Mouse (Mus musculus): ENCODE data around the gene Atrnl1.

The Atrnl1 gene

GRCm38 (mm10) chr19:58125010-58125409, 514.2 kb downstream of the Atrnl1 start:
- no peak for DNase-seq

GRCm38 (mm10) chr19:58131896-58132295, 521.1 kb downstream of the Atrnl1 start:
- DNase-seq = no peak

- DNase-seq = no peak
These were observed 529.5 kb downstream of the Atrnl1 start for GRCm38 (mm10) chr19:58140191-58140784.

GRCm38 (mm10) chr19:58143853-58144454, 533.1 kb downstream of the Atrnl1 start:
- peak in 1 of 2 experiments; percentile 19 for DNase-seq

- DNase-seq = no peak
These were observed 534.7 kb downstream of the Atrnl1 start for GRCm38 (mm10) chr19:58145521-58145920.

- no peak for DNase-seq
These were observed 540.4 kb downstream of the Atrnl1 start for GRCm38 (mm10) chr19:58151257-58151656.

- no peak for DNase-seq
These were observed 550.7 kb downstream of the Atrnl1 start for GRCm38 (mm10) chr19:58161569-58161968.

- DNase-seq = no peak
These were observed 554.2 kb downstream of the Atrnl1 start for GRCm38 (mm10) chr19:58164896-58165634.

- DNase-seq = no peak
These were observed 554.8 kb downstream of the Atrnl1 start for GRCm38 (mm10) chr19:58165635-58166015.

- no peak for DNase-seq
These were observed 555.3 kb downstream of the Atrnl1 start for GRCm38 (mm10) chr19:58166147-58166546.

GRCm38 (mm10) chr19:58178410-58178809, 567.6 kb downstream of the Atrnl1 start:
- DNase-seq = no peak

- no peak for DNase-seq
These were observed 569.9 kb downstream of the Atrnl1 start for GRCm38 (mm10) chr19:58180773-58181172.

Measured in thymus, adult 18-20 months (tissue).